Mouse (Mus musculus) T-helper 17 cell (primary cell): ENCODE results near the gene Fam217b.

Source experiments
- in situ Hi-C, 2 experiments: fragments of 300-600 bp; cut with MboI, MseI; formaldehyde crosslinking; loops; 1 replicate in 1 of 2; 2 replicates in 1 of 2; pipeline ENCODE4 v1.15.1; 2025; ENCODE audit warnings: high pct_unique_total_duplicates in 2 of 2

The Fam217b gene

GRCm38 (mm10) chr2:178437311-178437710 lies 23.0 kb downstream of the Fam217b start:
- in situ Hi-C loops, result no loop called here

- in situ Hi-C loops, result no loop called here
Measured at GRCm38 (mm10) chr2:178449386-178449785, 35.1 kb downstream of the Fam217b start.

DNA sequence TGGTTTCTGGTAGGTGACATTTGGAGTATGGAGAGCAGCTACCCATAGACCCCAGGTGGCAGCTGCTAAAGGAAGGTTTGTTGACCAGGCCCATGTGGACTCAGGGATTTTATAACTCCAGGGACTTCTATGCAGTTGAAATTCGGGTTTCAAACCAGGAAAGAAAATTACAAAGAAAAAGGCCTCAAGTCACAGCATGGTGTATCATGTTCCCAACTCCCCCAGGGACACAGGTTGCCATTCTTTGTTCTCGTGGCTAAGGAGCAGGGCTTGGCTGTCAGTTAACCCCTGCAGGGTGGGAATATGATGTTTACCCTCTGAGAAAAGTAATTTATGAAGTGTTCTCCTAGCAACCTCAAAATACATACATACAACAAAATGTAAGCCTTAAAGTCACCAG lies 35.9 kb downstream of the Fam217b start:
- in situ Hi-C loops, result no loop called here

GRCm38 (mm10) chr2:178450961-178451360 lies 36.6 kb downstream of the Fam217b start:
- in situ Hi-C loops, result no loop called here

GRCm38 (mm10) chr2:178454664-178455516 lies 40.6 kb downstream of the Fam217b start:
- in situ Hi-C loops, result no loop called here

- in situ Hi-C loops, result no loop called here
Measured at GRCm38 (mm10) chr2:178457414-178457813, 43.1 kb downstream of the Fam217b start.

DNA sequence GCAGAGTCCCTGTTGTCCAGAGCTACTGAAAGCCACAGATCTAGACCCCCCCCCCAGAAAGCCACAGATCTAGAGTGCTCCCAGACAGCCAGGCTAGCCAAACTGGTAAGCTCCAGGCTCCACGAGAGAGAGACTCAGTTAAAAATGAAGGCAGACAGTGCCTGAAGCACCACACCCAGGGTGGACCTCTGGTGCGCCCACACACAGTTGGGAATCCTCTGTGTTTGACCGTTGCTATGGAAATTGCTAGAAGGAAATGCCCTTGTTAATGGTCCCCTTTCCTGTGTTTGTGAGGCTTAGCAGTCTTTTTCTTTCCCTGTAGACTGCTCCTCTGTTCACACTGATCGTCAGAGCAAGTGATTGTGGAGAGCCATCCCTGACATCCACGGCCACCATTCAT lies 46.0 kb downstream of the Fam217b start:
- in situ Hi-C loops, result no loop called here

DNA sequence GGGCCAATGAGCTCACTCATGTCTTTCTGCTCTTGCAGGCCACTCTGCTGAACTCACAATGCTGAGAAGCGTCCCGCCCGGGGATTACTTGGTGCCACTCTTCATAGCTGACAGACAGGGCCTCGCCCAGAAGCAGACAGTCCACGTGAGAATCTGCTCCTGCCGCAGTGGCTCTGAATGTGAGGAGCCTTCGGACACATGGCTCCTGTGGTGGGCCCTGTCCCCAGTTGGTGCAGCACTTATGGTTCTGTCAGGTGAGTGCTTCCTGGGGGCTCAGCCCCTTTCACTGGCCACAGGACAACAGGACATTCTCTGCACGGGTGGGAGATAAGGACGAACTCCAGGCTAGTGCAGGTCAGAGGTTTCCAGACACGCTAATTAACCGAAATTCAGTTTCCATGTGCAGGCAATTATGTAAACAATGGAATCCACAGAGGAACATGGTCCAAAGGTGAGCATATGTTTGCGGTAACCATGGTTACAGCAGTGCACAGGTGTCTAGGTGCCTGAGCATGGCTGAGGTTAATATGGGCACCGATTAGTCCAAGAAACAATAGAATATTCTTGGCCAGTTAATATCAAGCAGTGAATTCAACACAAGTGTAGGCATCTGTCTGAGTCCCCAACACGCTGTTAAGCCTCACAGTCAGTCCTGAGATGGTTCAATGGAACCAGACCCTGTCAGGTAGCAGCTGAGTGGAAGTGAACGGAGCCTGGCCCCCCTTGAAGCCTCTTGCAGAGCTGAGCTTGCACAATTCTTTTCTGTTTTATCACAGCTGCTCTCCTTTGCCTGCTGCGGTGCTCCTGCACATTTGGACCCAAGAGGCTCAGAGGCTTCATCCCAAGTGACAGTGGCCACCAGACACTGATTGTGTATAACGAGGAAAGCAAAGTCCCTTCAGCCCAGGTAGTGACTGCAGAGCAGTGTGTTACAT lies 57.5 kb downstream of the Fam217b start:
- in situ Hi-C loops, result no loop called here

DNA sequence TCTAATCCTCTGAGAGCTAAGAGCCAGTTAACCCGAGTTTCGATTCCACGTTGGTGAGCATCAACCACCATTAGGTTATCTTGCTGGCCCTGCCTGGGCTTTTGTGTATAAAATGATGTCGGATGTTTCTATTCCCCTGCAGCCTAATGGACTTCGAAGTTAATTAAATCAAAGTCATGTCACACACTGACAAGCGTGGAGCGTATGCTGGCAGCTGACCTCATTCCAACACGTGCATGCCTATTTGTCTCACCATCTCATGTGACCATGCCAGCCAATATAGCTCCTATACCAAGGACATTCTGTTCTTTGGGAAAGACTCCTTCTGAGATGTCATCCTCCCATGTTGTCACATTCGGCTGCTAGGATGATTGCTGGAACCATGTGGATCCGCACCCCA lies 59.6 kb downstream of the Fam217b start:
- in situ Hi-C loops, result no loop called here
